In the genomic region with DNA sequence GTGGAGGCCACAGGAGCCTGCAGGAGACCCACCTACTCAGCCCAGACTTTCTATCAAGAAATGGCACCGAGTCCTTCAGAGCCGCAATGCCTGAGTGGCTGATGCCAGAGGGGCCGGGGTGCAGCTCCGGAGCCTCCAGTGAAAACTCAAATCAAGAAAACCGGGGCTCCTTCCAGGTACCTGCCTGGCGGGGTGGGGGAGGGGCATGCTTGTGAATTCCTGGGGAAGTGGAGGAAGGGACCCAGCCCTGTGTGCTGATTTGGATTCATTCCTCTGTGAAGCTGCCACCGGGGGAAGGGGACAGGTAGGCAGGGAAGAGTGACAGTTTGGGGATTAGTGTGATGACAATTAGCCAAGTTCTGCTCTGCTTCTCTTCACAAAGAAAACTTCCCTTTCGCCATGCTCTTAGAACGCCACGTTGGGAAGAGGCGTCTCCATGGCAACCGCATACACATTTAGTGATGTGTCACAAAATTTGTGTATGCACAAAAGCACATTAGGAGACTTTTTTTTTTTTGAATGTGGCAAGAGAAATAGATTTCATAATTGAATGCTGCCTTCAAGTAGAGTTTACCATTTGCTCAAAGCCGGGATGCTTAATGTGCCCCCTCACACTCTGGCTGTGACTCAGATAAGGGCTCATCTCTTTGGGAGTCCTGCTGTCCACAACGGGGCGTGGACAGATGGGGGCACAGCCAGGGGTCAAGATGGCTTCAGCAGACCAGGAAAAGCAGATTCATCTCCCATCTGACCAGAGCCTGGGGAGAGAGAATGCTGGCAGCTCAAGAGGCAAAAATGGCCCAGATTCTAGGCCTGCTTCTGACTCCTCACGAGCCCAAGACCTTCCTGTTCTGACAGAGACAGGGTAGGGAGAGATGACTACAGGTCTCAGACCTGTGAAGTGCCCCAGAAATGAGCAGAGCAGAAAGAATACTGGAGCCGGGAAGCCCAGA, we compare ENCODE assay signal across 12 mouse cellular contexts. TPM values are rescaled to one million over a fixed set of nuclear protein-coding genes. Genes with fewer than 3 reads are reported as not detected.
A peak's percentile ranks its signal among the peaks of the same experiment; 100 is the strongest.
DNase-seq lines count a peak whose midpoint lies in the region; ATAC-seq and TF ChIP-seq lines count a peak whose summit lies in the region.
"Had no signal": no experiment of that assay in that cellular context is flagged by ENCODE, and none has a peak within 500 bp of the region (broad histone marks: within the 10 kb centered on the region; RNA-seq: fewer than 3 reads in every experiment).

No protein-coding gene starts in this region.

- no peaks in the 10 kb centered on the region; the same call in 1 of the 2 replicates for H3K27me3 ChIP-seq in forebrain, embryonic 10.5 days (ENCODE audit: poor library complexity, severe bottlenecking)
- H3K27me3 ChIP-seq in forebrain, embryonic 11.5 days (ENCODE audit: control insufficient read depth, insufficient read depth, low read length), result no peaks in the 10 kb centered on the region
- peaks cover 3% of the 10 kb centered on the region; the same call in 1 of the 2 replicates for H3K27me3 ChIP-seq in E14TG2a.4 (ENCODE audit: insufficient read depth, low read length)
- H3K27me3 ChIP-seq: liver, embryonic 15.5 days had no signal

- H3K4me2 ChIP-seq in forebrain, embryonic 11.5 days (ENCODE audit: low read depth, low read length, severe bottlenecking), result no peak overlapping the region
- H3K4me2 ChIP-seq: liver, embryonic 15.5 days had no signal

- no peak for DNase-seq in forebrain, embryonic 10.5 days (ENCODE audit: extremely low spot score, low spot score)
- no peak for DNase-seq in forebrain, embryonic 11.5 days (ENCODE audit: low spot score)
- DNase-seq in cerebellum, postnatal 25 days, result peak; percentile 91 to 93
- DNase-seq in left cerebral cortex, postnatal 14 days (ENCODE audit: low spot score in 2 of 2), result peak; percentile 75 to 78
- no peak for DNase-seq in urinary bladder, postnatal 25 days (ENCODE audit: low spot score)
- DNase-seq in gastrocnemius, adult 18-20 months (ENCODE audit: low spot score), result no peak
- DNase-seq in spleen, postnatal 14 days (ENCODE audit: low spot score in 2 of 2), result no peak
- DNase-seq: adrenal gland, postnatal 36 days; kidney, postnatal 14 days had no signal

- H3K9me3 ChIP-seq in forebrain, embryonic 10.5 days, result no peaks in the 10 kb centered on the region
- no peaks in the 10 kb centered on the region for H3K9me3 ChIP-seq in forebrain, embryonic 11.5 days (ENCODE audit: control insufficient read depth, low read length)
- no peaks in the 10 kb centered on the region for H3K9me3 ChIP-seq in E14TG2a.4 (ENCODE audit: low read length)
- H3K9me3 ChIP-seq: liver, embryonic 15.5 days had no signal

- H3K27ac ChIP-seq in forebrain, embryonic 10.5 days, result peak overlapping the region; percentile 53; the same call in 1 of the 2 replicates
- H3K27ac ChIP-seq in forebrain, embryonic 11.5 days (ENCODE audit: low read depth, low read length), result no peak overlapping the region
- H3K27ac ChIP-seq: liver, embryonic 15.5 days; stomach, postnatal 0 days had no signal

- WGBS in forebrain, embryonic 10.5 days, result 42% methylated on average over 17 of the region's 17 CpGs
- WGBS in forebrain, embryonic 11.5 days, result 38% methylated on average over 17 of the region's 17 CpGs

- intact Hi-C loops in left cerebral cortex, postnatal 14 days (cut with DNase I), result no loop called here

- no peak overlapping the region for H3K4me3 ChIP-seq in forebrain, embryonic 10.5 days
- H3K4me3 ChIP-seq in forebrain, embryonic 11.5 days (ENCODE audit: low read depth, low read length), result no peak overlapping the region
- H3K4me3 ChIP-seq in E14TG2a.4 (replicated peaks; ENCODE audit: low read length), result peak overlapping the region; percentile 26; the same call in 1 of the 2 replicates
- H3K4me3 ChIP-seq: liver, embryonic 15.5 days had no signal

- no peak overlapping the region for H3K9ac ChIP-seq in forebrain, embryonic 11.5 days (ENCODE audit: low read length)
- H3K9ac ChIP-seq: liver, embryonic 15.5 days had no signal

- TF ChIP-seq CTCF in E14TG2a.4 (conservative IDR thresholded peaks at IDR 0.05; ENCODE audit: low read length), result no peak

- no peaks in the 10 kb centered on the region for H3K36me3 ChIP-seq in forebrain, embryonic 10.5 days (replicated peaks)
- H3K36me3 ChIP-seq in forebrain, embryonic 11.5 days (ENCODE audit: control insufficient read depth, insufficient read depth, low read length), result no peaks in the 10 kb centered on the region
- H3K36me3 ChIP-seq in E14TG2a.4 (ENCODE audit: insufficient read depth, low read length), result no peaks in the 10 kb centered on the region
- H3K36me3 ChIP-seq: liver, embryonic 15.5 days had no signal

- H3K4me1 ChIP-seq in forebrain, embryonic 10.5 days, result peaks cover 53% of the 10 kb centered on the region
- peaks cover 4% of the 10 kb centered on the region; the same call in 1 of the 2 replicates for H3K4me1 ChIP-seq in forebrain, embryonic 11.5 days (replicated peaks; ENCODE audit: control insufficient read depth, insufficient read depth, low read length)
- peaks cover 41% of the 10 kb centered on the region for H3K4me1 ChIP-seq in E14TG2a.4 (replicated peaks; ENCODE audit: low read depth, low read length)

- no peak for ATAC-seq in forebrain, embryonic 11.5 days (replicated peaks; ENCODE audit: low FRiP score)

RNA-seq across cellular contexts. Expression of a gene that starts 26.3 kb away (rescaled TPM):
- polyA plus RNA-seq in forebrain, embryonic 10.5 days (2016; fragmentation: Nextera tagmentation; extraction: Ambion mirVana), result 2.3 and 2.8 TPM in 2 replicates
- polyA plus RNA-seq in forebrain, embryonic 11.5 days (2014; fragmentation: Nextera tagmentation; extraction: Ambion mirVana), result 5.2 and 5.3 TPM in 2 replicates
- total RNA-seq in left cerebral cortex, postnatal 14 days (2021), result 10 to 100 TPM; 33.7 to 38.0 TPM
- 1 to 10 TPM; 2.5 to 3.6 TPM for total RNA-seq in gastrocnemius, adult 18-20 months (2021)

Comparison
In these comparisons a context has a peak if more than half of its experiments do, and no peak if none do; other contexts are left out.
1. DNase-seq: peak in cerebellum, postnatal 25 days (2 of 2) and left cerebral cortex, postnatal 14 days (2 of 2); none in forebrain, embryonic 10.5 days (single experiment), forebrain, embryonic 11.5 days (single experiment), urinary bladder, postnatal 25 days (single experiment), gastrocnemius, adult 18-20 months (single experiment) and spleen, postnatal 14 days (0 of 2).
2. RNA of a gene that starts 26.3 kb away (total RNA-seq): 33.7 to 38.0 TPM in left cerebral cortex, postnatal 14 days; 2.5 to 3.6 TPM in gastrocnemius, adult 18-20 months; every median in the first group is over 4 times any median in the second.